Mouse (Mus musculus) hindbrain, embryonic 10.5 days (tissue): ENCODE measurements at regions not wholly inside any gene's neighbourhood (a gene's known extent, or its start where the extent isn't known, plus 50 kb on each side); places are given as distances from the start of the nearest gene placed in this dataset.
"Not testable (repeated sequence)": the region's sequence is repeated elsewhere in the genome, so short reads cannot be mapped to it uniquely, and the experiment has no call there.

Source experiments
- DNase-seq: peaks from one replicate; pipeline ENCODE4 v3.0.0-alpha.2; 2017; ENCODE audit warnings: low spot score
- H3K27ac ChIP-seq: fragments of 300-500 bp; sonication (generic); 2 replicates; pipeline ENCODE4 v1.5.1; 2016; ENCODE audit warnings: mild to moderate bottlenecking, moderate library complexity
- H3K27me3 ChIP-seq: fragments of 300-500 bp; sonication (generic); 2 replicates; pipeline ENCODE4 v1.6.1; 2016; ENCODE audit warnings: mild to moderate bottlenecking; ENCODE audit not compliant: poor library complexity, insufficient read depth, severe bottlenecking
- H3K36me3 ChIP-seq: fragments of 300-500 bp; sonication (generic); 2 replicates; pipeline ENCODE4 v1.6.1; 2016; ENCODE audit warnings: mild to moderate bottlenecking, moderate library complexity
- H3K4me1 ChIP-seq: fragments of 300-500 bp; sonication (generic); replicated peaks from 2 replicates; pipeline ENCODE4 v1.6.1; 2016; ENCODE audit warnings: mild to moderate bottlenecking
- H3K4me3 ChIP-seq: fragments of 300-500 bp; sonication (generic); 2 replicates; pipeline ENCODE4 v1.5.1; 2016; ENCODE audit warnings: mild to moderate bottlenecking, moderate library complexity
- H3K9me3 ChIP-seq: fragments of 300-500 bp; sonication (generic); 2 replicates; pipeline ENCODE4 v1.6.1; 2016; ENCODE audit warnings: mild to moderate bottlenecking, moderate library complexity
- WGBS: fragments of 180-500 bp; shearing (Covaris S2); methylation state at CpG from one replicate; pipeline ENCODE4 v1.1.7; 2016; 5-methylcytosine and 5-hydroxymethylcytosine counted together

- H3K4me3 ChIP-seq: no peak overlapping the region
- H3K36me3 ChIP-seq: no peaks in the 10 kb centered on the region
- no peaks in the 10 kb centered on the region for H3K27me3 ChIP-seq
- WGBS: 49% methylated on average over 8 of the region's 8 CpGs
- DNase-seq: peak; percentile 11
- peaks cover 13% of the 10 kb centered on the region; the same call in 1 of the 2 replicates for H3K4me1 ChIP-seq
- no peaks in the 10 kb centered on the region for H3K9me3 ChIP-seq
- peak overlapping the region; percentile 73 for H3K27ac ChIP-seq
Measured at GRCm38 (mm10) chr2:22029022-22029803, 198.1 kb upstream of the Myo3a start.

DNA sequence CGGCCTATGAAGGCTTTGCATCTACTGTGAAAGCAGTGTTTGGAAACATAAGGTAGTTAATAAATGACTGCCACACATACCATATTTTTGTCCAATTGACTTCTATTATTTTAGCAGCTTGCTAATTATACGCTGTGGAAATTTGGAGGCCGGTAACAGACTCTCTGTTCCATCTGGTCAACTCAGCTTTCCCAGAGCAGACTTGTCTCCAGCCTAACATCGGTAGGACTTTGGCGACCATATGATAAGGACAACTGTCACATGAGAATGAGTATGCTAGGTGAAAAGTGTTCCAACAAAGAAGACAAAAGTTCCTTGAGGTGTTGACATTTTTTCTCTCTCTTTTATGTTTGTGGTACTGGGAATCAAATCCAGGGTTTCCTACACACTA, 197.5 kb upstream of the Myo3a start:
- 85% methylated on average over 5 of the region's 5 CpGs for WGBS
- H3K27me3 ChIP-seq: no peaks in the 10 kb centered on the region
- no peaks in the 10 kb centered on the region for H3K36me3 ChIP-seq
- H3K4me3 ChIP-seq: no peak overlapping the region
- 0 out of 2 replicates have a peak overlapping the region, but pooled peaks have one; percentile 73 for H3K27ac ChIP-seq
- peaks cover 17% of the 10 kb centered on the region; the same call in 1 of the 2 replicates for H3K4me1 ChIP-seq
- DNase-seq: no peak
- no peaks in the 10 kb centered on the region for H3K9me3 ChIP-seq

- no peak overlapping the region for H3K27ac ChIP-seq
- H3K4me3 ChIP-seq: no peak overlapping the region
- H3K9me3 ChIP-seq: no peaks in the 10 kb centered on the region
- H3K27me3 ChIP-seq: no peaks in the 10 kb centered on the region
- DNase-seq: no peak
- H3K36me3 ChIP-seq: no peaks in the 10 kb centered on the region
- 81% methylated on average over 2 of the region's 2 CpGs for WGBS
- H3K4me1 ChIP-seq: 0 out of 2 replicates have a peak, but pooled peaks cover 12% of the 10 kb centered on the region
Measured at GRCm38 (mm10) chr2:22036841-22037240, 190.5 kb upstream of the Myo3a start.

- 24% methylated on average over 2 of the region's 2 CpGs for WGBS
- H3K9me3 ChIP-seq: no peaks in the 10 kb centered on the region
- DNase-seq: no peak
Measured at GRCm38 (mm10) chr2:22038780-22039179, 188.5 kb upstream of the Myo3a start.

GRCm38 (mm10) chr2:22043937-22044336, 183.4 kb upstream of the Myo3a start:
- WGBS: 92% methylated on average over 6 of the region's 6 CpGs
- not testable (repeated sequence) for DNase-seq

More at GRCm38 (mm10) chr2:22038780-22039179, 188.5 kb upstream of the Myo3a start:
- 0 out of 2 replicates have a peak, but pooled peaks cover 10% of the 10 kb centered on the region for H3K4me1 ChIP-seq
- no peak overlapping the region for H3K27ac ChIP-seq
- H3K36me3 ChIP-seq: no peaks in the 10 kb centered on the region
- no peaks in the 10 kb centered on the region for H3K27me3 ChIP-seq
- H3K4me3 ChIP-seq: no peak overlapping the region

DNA sequence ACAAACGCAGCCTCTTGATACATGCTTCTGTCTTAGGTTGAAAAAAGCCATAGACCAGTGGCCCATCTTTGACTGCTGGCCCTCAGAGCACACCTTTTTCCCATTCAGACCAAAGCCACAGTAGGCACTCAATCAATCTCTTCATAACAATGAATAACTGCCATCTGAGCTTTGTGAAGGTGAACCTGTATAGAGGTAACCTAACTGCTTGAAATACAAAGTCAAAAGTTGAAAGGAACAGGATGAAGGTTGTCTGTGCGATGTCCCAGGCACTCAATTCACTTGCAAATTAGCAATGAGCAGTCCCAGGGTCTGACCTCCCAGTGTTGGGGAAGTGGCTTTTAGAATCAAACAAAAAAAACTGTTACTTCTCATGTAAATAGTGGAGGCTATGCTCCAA, 182.4 kb upstream of the Myo3a start:
- Histone ChIP-seq H3K27ac (no peak overlapping the region), H3K4me1 (no peaks in the 10 kb centered on the region), H3K4me3 (no peak overlapping the region), H3K36me3 (no peaks in the 10 kb centered on the region), H3K9me3 (no peaks in the 10 kb centered on the region), H3K27me3 (no peaks in the 10 kb centered on the region)
- 59% methylated on average over 2 of the region's 2 CpGs for WGBS
- no peak for DNase-seq

More at GRCm38 (mm10) chr2:22043937-22044336, 183.4 kb upstream of the Myo3a start:
- H3K27me3 ChIP-seq, H3K27ac ChIP-seq, H3K9me3 ChIP-seq, H3K36me3 ChIP-seq, H3K4me1 ChIP-seq, H3K4me3 ChIP-seq: not testable (repeated sequence)

DNA sequence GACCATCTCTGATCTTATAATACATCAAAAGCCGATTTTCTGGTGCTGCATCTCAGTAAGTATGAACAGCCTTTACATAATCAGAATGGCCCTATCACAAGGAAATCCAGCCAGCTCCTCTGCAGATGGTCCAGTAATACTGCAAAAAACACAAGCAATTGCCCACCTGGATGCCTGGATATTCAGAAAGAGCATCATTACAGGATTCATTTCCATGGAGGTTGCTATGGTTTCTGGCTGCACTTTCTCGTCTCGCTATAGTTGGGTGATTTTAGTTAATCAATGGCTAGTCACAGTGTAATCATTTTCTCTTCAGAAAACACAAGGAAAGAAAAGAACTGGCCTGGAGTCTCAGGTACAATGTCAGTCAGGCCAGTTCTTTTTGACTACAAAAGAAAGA, 179.8 kb upstream of the Myo3a start:
- no peaks in the 10 kb centered on the region for H3K9me3 ChIP-seq
- H3K27ac ChIP-seq: no peak overlapping the region
- no peak for DNase-seq
- 59% methylated on average over 3 of the region's 3 CpGs for WGBS
- no peaks in the 10 kb centered on the region for H3K27me3 ChIP-seq
- no peaks in the 10 kb centered on the region for H3K4me1 ChIP-seq
- H3K36me3 ChIP-seq: no peaks in the 10 kb centered on the region
- no peak overlapping the region for H3K4me3 ChIP-seq

- no peaks in the 10 kb centered on the region for H3K4me1 ChIP-seq
- no peaks in the 10 kb centered on the region for H3K27me3 ChIP-seq
- no peaks in the 10 kb centered on the region for H3K9me3 ChIP-seq
- no peak overlapping the region for H3K4me3 ChIP-seq
- no peaks in the 10 kb centered on the region for H3K36me3 ChIP-seq
- 75% methylated on average over 5 of the region's 5 CpGs for WGBS
- no peak for DNase-seq
- H3K27ac ChIP-seq: no peak overlapping the region
Measured at GRCm38 (mm10) chr2:22066535-22066934, 160.8 kb upstream of the Myo3a start.

DNA sequence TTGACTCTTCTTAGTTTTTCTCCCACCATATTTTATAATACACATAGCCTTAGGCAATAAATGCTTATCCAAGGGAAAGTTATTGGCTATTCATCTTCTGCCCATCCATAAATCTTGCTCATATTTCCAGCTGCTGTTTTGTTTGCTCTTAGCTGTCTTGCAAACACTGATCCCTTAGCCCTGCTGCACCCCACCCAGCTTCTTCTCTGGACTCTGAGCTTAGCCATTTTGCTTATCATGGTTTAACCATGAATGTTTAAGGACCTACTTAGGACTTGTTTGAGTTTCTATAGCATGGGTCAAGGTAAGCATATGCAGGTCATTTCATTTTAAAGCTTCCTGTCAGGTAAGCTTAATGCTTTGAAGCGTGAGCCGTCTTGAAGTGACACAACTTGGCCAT, 130.5 kb upstream of the Myo3a start:
- WGBS: 93% methylated on average over 2 of the region's 2 CpGs
- no peaks in the 10 kb centered on the region for H3K27me3 ChIP-seq
- H3K36me3 ChIP-seq: no peaks in the 10 kb centered on the region
- no peak overlapping the region for H3K4me3 ChIP-seq
- H3K27ac ChIP-seq: no peak overlapping the region
- DNase-seq: no peak
- H3K9me3 ChIP-seq: no peaks in the 10 kb centered on the region
- H3K4me1 ChIP-seq: no peaks in the 10 kb centered on the region

DNA sequence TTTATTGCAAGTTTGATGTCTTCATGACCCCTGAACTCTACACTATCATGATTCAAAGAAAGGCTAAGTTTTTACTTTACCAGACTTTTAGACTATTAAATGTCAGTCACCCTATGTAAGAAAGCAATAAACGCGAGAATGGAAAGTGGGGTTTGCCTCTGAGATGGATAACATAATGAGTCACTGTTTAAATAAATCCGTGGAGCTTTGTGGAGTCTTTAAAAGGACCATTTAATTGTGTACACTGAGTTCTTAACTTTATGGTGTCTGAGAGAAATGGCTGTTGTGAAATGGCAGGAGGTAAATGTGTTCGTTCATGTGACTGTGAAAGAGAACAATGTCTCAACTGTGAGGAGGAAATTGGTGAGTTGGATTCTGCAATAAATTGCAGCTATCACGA, 122.2 kb upstream of the Myo3a start:
- no peak for DNase-seq
- WGBS: 61% methylated on average over 5 of the region's 5 CpGs

GRCm38 (mm10) chr2:22149721-22150120, 77.6 kb upstream of the Myo3a start:
- H3K9me3 ChIP-seq: no peaks in the 10 kb centered on the region
- no peaks in the 10 kb centered on the region for H3K27me3 ChIP-seq
- H3K27ac ChIP-seq: no peak overlapping the region
- DNase-seq: peak; percentile 5
- peaks cover 6% of the 10 kb centered on the region for H3K4me1 ChIP-seq
- 20% methylated on average over 2 of the region's 2 CpGs for WGBS
- H3K4me3 ChIP-seq: no peak overlapping the region
- no peaks in the 10 kb centered on the region for H3K36me3 ChIP-seq

More for the DNA sequence above, 122.2 kb upstream of the Myo3a start:
- Histone ChIP-seq H3K36me3 (no peaks in the 10 kb centered on the region), H3K9me3 (no peaks in the 10 kb centered on the region), H3K4me1 (no peaks in the 10 kb centered on the region), H3K4me3 (no peak overlapping the region), H3K27me3 (no peaks in the 10 kb centered on the region), H3K27ac (no peak overlapping the region)

DNA sequence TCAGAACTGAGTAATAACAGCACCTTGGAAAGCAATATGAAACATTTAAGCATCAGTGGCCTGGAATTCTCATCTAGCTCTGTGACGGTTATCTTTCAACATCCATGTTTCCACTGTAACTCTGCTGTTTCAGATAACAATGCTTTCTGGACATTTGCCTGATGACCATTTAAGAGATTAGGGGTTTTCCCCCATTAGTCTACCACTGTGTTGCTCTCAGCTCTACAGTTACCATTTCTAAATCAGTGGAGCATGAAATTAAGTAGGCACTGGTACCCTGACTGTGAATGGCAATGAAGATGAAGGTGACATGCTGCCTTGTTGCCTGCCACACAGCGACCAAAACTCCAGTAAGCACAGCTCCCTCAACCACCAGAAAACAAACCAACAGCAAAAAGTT, 70.7 kb upstream of the Myo3a start:
- no peak for DNase-seq
- Histone ChIP-seq H3K9me3 (no peaks in the 10 kb centered on the region), H3K4me1 (no peaks in the 10 kb centered on the region), H3K4me3 (no peak overlapping the region), H3K27me3 (no peaks in the 10 kb centered on the region), H3K27ac (no peak overlapping the region), H3K36me3 (no peaks in the 10 kb centered on the region)
- whole genome bisulfite sequencing: 69% methylated on average over 2 of the region's 2 CpGs

DNA sequence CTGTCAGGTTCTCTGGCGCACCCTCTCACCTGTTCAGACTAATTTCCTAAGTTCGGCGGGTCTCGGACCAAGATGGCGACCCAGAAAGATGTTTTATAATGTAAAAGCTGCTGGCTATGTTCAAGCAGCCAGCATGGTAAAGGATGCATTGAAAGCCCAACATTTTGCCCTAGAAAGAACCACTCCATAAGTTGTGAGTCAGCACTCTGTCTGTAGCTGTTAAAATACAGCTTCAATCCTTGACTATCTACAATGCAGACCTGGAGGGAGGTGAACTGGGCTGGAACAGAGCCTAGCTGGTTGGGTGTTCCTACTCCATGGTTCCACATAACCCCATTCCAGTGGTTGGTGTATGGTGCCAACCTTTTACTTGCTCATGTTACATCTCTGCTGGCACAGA, 61.9 kb upstream of the Myo3a start:
- Histone ChIP-seq H3K27ac (no peak overlapping the region), H3K4me1 (no peaks in the 10 kb centered on the region), H3K27me3 (no peaks in the 10 kb centered on the region), H3K9me3 (no peaks in the 10 kb centered on the region), H3K36me3 (no peaks in the 10 kb centered on the region), H3K4me3 (no peak overlapping the region)
- WGBS: 93% methylated on average over 5 of the region's 5 CpGs
- no peak for DNase-seq
